Mouse (Mus musculus) heart, adult 9 months (tissue): ENCODE results near the gene Isyna1.

Experiments
- DNase-seq, 2 experiments: peaks; one replicate each; pipeline ENCODE4 v3.0.0; 2022; ENCODE audit warnings: low spot score in 2 of 2

Isyna1 gene

DNA sequence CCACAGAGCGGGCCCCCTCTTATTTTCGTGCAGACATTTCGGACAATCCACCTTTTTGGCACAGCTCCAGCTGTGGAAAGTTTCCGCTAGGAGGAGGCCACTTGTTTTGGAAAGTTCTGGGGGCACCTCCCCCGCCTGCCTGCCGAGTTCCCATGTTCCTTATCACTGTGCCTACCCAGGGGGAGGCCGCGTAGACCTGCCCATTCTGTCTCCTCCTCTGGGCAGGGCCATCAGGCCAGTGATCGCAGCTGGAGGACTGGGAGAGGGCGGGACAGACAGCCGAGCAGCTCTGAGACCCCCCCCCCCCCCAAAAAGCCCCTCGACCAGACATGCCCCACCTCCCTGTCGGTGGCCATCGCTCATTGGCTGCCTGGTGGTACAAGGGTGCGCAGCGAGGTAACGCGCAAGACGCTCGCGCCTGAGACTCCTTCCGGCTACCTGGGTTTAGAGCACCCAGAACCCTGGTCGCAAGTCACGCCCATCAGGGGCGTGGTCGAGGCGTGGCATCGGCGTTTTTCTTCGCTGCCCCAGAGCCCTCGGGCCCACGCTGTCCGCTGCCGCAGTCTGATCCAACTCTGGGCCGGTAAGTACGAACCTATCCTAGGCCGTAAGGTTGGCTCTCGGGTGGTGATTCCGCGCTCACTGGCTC lies at the start of gene Isyna1:
Isyna1 (plus strand) TSS at position 413 of the 649 bp plus-strand sequence.
- peak; percentile 86 to 88 for DNase-seq

DNA sequence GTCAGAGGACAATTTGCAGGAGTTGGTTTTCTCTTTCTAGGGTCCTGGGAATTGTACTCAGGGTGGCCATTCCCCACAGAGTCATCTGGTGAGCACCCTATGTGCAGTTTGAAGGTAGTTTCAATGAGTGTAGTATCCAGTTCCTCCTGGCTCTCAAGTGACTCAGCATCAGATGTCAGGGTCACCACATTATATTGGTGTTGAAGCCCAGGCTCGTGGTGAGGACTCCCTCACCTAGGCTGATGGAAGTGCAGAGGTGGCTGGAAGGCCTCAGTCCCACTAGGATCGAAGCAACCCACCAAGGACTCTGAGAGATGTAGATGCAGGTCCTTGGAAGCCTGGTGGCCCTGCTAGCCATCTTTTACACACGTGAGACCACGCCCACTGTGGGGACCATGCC lies 47.8 kb upstream of the Isyna1 start:
- no peak for DNase-seq

GRCm38 (mm10) chr8:70547762-70548161 lies 46.4 kb upstream of the Isyna1 start:
- DNase-seq, result no peak

GRCm38 (mm10) chr8:70549412-70550184 lies 44.6 kb upstream of the Isyna1 start:
- no peak for DNase-seq

DNA sequence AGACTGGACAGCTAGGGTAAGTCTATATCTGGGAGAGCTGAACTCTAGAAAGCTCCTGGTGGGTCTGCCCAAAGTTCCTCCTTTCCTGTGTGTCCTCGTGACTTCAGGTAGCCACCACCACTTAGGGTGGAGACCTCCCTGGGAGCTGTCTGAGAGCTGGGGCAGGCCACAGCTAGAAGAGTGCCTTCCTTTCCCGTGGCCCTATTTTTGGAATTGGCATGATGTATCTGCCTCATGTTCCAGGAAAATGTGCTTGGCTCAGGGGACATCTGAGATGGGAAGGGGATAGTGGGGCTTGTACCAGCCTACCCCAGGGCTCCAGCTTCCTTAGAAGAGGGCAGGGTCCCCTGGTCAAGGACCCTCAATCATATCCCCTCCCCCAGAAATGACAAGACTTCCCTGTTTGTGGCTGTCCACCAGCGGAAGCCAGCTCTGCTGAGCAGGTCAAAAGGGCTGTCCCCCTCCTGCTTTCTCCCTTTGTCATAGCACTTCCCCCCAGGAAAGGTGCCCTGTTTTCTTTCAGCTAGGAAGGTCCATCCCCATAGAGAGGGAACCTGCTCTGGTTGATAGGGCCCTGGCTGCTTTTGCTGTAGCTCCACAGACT lies 42.5 kb upstream of the Isyna1 start:
- peak; percentile 53 to 60 for DNase-seq

GRCm38 (mm10) chr8:70552836-70553235 lies 41.3 kb upstream of the Isyna1 start:
- DNase-seq, result peak in 1 of 2 experiments; percentile 54

- peak; percentile 72 to 78 for DNase-seq
These were observed 40.4 kb upstream of the Isyna1 start for GRCm38 (mm10) chr8:70553740-70554139.

DNA sequence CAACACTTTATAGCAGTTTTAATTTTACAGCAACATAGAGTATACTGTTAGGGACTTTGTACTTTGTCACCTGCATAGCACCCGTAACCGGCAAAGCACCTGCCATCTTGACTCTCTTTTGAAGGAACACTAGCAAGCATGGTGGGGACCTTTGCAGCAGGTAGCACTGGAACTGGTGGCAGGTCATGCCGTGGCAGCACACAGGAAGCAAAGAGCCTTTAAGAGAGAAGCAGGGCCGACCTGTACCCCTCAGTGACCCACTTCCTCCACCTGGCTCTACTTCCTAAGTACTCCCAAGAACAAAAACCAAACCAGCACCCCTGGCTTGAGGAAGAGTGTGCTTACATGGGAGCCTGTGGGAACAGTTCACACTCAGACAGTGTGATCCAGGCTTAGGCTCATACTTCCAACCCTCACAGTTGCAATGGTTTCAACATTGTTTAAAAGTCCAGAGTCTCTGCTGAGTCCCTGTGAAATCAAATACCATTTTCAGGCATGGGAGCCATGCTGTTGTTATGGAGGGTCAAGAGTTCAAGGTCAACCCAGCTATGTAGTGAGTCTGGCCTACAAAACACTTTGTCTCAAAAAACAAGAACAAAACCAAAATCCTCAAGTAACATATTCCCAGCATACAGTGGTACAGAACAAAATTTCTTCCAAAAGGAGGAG lies 39.0 kb upstream of the Isyna1 start:
- no peak for DNase-seq

- no peak for DNase-seq
These were observed 35.8 kb upstream of the Isyna1 start for GRCm38 (mm10) chr8:70558334-70558733.

GRCm38 (mm10) chr8:70558983-70559382 lies 35.2 kb upstream of the Isyna1 start:
- DNase-seq, result no peak

DNA sequence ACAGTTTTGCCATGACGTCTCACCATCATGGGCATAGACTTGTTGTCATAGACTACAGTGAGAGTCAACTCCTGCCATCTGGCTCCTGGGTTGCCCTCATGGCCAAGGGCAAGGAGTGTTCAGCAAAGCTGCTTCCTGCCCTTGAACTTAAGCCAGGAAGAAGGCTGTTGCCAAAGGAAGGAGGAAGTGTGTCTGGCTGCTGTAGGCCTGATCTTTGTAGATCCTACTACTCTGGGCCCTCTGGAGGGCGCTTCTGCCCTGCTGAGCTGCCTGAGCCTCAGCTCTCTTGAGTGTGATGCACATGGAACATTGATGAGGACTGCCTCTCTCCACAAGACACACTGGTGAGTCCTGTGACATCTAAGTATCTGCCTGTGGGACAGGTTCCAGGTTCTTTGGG lies 34.1 kb upstream of the Isyna1 start:
- peak; percentile 77 to 79 for DNase-seq

GRCm38 (mm10) chr8:70560564-70560963 lies 33.6 kb upstream of the Isyna1 start:
- peak in 1 of 2 experiments; percentile 40 for DNase-seq

GRCm38 (mm10) chr8:70561357-70561756 lies 32.8 kb upstream of the Isyna1 start:
- DNase-seq, result peak; percentile 34 to 50

DNA sequence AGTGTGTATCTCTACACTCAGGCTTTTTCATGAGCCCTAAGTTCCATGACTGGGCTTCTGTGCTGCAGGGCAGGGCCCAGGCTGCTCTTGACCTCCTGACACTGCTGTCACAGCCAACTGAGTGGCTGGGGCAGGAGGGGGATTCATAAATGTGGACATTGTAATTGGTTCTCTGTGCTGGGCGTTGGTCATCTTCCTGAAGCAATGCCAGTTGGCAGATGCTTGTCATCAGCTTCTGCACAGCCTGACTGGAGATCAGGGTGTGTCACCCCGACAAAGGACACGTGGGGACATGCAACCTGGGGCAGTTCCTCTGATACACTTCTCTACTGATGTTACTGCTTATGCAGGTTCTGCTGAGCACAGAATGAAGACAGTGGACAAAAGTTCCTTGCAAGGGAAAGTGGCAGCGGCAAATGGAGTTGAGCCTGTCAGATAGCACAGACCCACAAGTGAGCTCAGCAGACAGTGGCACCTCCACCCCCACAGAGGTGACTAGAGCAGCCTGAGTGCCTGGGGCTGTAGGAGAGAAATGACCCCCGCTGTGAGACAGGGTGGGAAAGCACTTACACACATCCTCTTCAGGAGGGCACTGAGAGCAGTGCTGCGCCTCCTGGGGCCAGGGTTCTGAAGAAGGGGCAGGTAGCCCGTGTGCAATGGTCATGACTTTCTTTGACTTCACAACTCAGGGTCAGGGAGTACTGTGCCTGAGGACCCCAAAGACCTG lies 32.2 kb upstream of the Isyna1 start:
- peak; percentile 86 to 89 for DNase-seq

GRCm38 (mm10) chr8:70562802-70563201 lies 31.4 kb upstream of the Isyna1 start:
- DNase-seq, result peak; percentile 57 to 61

- no peak for DNase-seq
These were observed 30.3 kb upstream of the Isyna1 start for GRCm38 (mm10) chr8:70563763-70564387.

DNA sequence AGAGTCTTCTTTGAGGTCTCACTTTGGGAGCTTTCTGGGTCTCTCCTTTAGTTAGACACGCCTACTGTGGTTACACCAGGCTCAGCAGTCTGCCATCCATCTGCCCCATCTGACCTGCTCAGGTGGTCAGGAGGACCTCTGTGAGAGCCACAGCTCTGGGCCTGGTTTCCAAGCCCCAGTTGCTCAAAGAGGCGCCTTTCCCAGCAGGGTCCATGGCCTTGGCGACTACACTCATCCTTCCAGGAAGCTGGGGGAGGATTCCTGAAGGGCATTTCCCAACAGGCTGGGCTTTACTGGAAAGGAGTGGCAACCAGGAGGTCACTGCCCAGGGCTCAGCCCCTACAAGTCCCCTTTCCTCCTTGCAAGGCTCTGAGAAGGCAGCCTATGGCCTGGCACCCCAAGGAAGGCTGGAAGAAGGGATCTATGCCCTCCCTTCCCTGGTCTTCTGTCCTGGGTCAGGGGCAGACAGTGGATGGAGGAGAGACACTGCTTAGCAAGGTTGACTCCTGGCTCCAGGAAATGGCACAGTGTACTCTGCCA lies 29.4 kb upstream of the Isyna1 start:
- DNase-seq, result no peak

- peak in 1 of 2 experiments; percentile 56 for DNase-seq
These were observed 28.6 kb upstream of the Isyna1 start for GRCm38 (mm10) chr8:70565561-70565960.

DNA sequence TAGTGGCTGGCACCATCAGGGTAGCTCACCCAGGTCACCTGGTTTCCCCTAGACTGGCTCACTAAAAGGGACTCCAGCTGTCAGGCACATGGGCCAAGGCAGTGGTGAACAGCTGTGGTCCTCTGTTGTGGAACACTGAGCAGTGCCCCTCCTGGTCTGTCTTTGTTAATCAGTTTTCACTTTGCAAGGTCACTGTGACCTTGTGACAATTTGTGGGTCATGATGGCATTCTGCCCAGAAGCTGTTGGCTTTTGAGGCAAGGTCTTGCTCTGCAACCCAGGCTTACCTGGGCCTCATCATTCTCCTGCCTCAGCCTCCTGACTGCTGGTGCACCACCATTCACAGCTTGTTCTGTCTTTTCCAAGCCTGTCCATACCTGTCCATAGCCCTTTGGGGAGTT lies 23.8 kb upstream of the Isyna1 start:
- DNase-seq, result no peak

GRCm38 (mm10) chr8:70570990-70571389 lies 23.2 kb upstream of the Isyna1 start:
- peak; percentile 77 to 78 for DNase-seq

DNA sequence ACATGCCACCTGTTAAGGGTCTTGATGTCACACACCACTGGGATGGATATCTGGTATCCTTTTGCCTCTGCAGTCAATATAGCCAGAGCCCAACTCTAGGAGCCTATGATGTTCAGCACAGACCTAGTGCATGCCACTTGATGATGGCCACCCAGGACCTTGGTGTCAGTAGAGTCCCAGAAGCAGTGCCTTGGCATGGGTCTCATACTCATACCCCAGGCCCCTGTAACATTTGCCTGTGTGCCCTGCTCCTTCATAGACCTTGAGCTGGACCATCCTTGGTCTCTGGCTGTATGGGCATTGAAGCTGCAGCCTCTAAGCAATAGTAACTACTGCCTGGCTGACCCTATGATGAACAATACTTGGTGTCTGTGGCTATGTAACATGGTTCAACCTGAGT lies 19.9 kb upstream of the Isyna1 start:
- no peak for DNase-seq
